Mouse (Mus musculus): ENCODE measurements around the gene Snd1. TPM values are rescaled to one million over a fixed set of nuclear protein-coding genes. Genes with fewer than 3 reads are reported as not detected.

Gene Snd1
- polyA plus RNA-seq, 1 experiment from 2014 or later: 113 TPM

DNA sequence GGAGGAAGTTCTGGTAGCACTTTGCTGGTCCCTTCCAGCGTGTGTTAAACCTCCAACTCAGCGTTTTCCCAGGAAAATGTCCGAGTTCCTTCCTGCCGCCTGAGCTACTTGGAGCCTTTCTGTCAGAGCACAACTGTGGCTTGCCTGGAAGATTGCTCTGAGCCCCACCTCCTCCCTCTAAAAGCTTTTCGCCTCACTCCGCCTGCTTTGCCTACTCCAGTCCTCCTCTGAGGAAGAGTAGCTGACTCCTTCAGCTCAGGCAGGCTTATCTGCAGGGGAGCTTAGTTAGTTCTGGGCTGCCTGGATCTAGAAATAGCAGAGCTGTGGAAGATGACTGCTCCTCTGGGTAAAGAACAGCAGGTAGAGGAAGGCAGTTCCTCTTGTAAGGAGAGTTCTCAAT is 80.1 kb downstream of the Snd1 start:
- 72% methylated on average over 6 of the region's 6 CpGs for WGBS
- ATAC-seq (ENCODE audit: low FRiP score): no peak
- Histone ChIP-seq H3K27ac (no peak overlapping the region), H3K4me3 (no peak overlapping the region), H3K4me2 (replicated peaks) (no peak overlapping the region), H3K27me3 (no peaks in the 10 kb centered on the region), H3K36me3 (no peaks in the 10 kb centered on the region), H3K9me3 (replicated peaks) (no peaks in the 10 kb centered on the region), H3K4me1 (peaks cover 12% of the 10 kb centered on the region), H3K9ac (no peak overlapping the region)

GRCm38 (mm10) chr6:28555428-28555827 is 80.5 kb downstream of the Snd1 start:
- peaks cover 12% of the 10 kb centered on the region for H3K4me1 ChIP-seq
- WGBS: 90% methylated on average over 7 of the region's 7 CpGs
- H3K27ac ChIP-seq: no peak overlapping the region
- H3K4me2 ChIP-seq (replicated peaks): no peak overlapping the region
- no peaks in the 10 kb centered on the region for H3K36me3 ChIP-seq
- H3K9me3 ChIP-seq (replicated peaks): no peaks in the 10 kb centered on the region
- H3K9ac ChIP-seq: no peak overlapping the region
- H3K4me3 ChIP-seq: no peak overlapping the region
- H3K27me3 ChIP-seq: no peaks in the 10 kb centered on the region
- ATAC-seq (ENCODE audit: low FRiP score): no peak

- no peak for ATAC-seq (ENCODE audit: low FRiP score)
- H3K9ac ChIP-seq: no peak overlapping the region
- H3K4me2 ChIP-seq (replicated peaks): no peak overlapping the region
- H3K4me3 ChIP-seq: no peak overlapping the region
- no peaks in the 10 kb centered on the region for H3K36me3 ChIP-seq
- peaks cover 10% of the 10 kb centered on the region for H3K4me1 ChIP-seq
- no peaks in the 10 kb centered on the region for H3K27me3 ChIP-seq
- 54% methylated on average over 6 of the region's 6 CpGs for WGBS
- no peak overlapping the region for H3K27ac ChIP-seq
- H3K9me3 ChIP-seq (replicated peaks): no peaks in the 10 kb centered on the region
Observed at GRCm38 (mm10) chr6:28557728-28558127, 82.8 kb downstream of the Snd1 start.

GRCm38 (mm10) chr6:28559419-28559818 is 84.5 kb downstream of the Snd1 start:
- H3K27ac ChIP-seq: no peak overlapping the region
- no peak overlapping the region for H3K4me3 ChIP-seq
- no peak overlapping the region for H3K9ac ChIP-seq
- no peak overlapping the region for H3K4me2 ChIP-seq (replicated peaks)
- no peaks in the 10 kb centered on the region for H3K36me3 ChIP-seq
- H3K9me3 ChIP-seq (replicated peaks): no peaks in the 10 kb centered on the region
- no peaks in the 10 kb centered on the region for H3K27me3 ChIP-seq
- peaks cover 8% of the 10 kb centered on the region for H3K4me1 ChIP-seq
- no peak for ATAC-seq (ENCODE audit: low FRiP score)
- 95% methylated on average over 2 of the region's 2 CpGs for WGBS

GRCm38 (mm10) chr6:28561291-28561995 is 86.5 kb downstream of the Snd1 start:
- no peak overlapping the region for H3K4me3 ChIP-seq
- no peaks in the 10 kb centered on the region for H3K9me3 ChIP-seq (replicated peaks)
- H3K4me2 ChIP-seq (replicated peaks): no peak overlapping the region
- H3K36me3 ChIP-seq: no peaks in the 10 kb centered on the region
- H3K9ac ChIP-seq: no peak overlapping the region
- H3K27me3 ChIP-seq: no peaks in the 10 kb centered on the region
- H3K27ac ChIP-seq: no peak overlapping the region
- H3K4me1 ChIP-seq: peaks cover 8% of the 10 kb centered on the region
- 93% methylated on average over 5 of the region's 5 CpGs for WGBS
- ATAC-seq (ENCODE audit: low FRiP score): no peak

DNA sequence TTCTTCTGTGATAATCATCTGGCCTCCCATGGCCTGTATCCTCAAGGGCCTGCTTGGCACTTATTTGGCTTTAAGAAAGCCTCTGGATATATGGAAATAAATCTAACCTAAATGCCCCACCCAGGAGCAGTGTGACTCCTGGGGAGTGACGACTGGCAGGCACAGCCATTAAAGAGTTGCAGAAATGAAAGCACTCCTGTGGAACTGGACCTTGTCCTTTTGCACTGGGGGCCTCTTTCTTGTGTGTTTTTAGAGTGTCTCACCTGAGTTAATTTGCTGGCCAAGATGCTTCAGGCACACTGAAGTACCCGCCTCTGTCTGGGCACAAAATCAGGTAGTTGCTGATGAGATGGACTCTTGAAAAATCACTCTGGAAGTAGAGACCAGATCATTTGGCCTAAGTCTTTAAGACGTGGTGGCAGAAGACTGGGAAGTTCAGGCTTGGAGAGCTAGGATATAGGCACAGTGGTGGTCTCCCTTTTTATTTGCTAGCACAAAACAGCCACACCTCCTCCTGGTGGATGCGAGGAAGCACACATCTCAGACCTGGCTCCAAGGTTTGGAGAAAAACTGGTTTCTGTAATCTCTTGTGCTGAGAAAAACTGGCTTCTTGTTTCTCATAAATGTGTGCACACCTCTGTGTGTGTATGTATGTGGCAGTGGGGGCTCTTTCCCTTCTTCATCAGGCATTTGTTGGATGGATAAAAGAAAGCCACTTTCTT is 87.5 kb downstream of the Snd1 start:
- H3K4me2 ChIP-seq (replicated peaks): no peak overlapping the region
- H3K27me3 ChIP-seq: no peaks in the 10 kb centered on the region
- no peak overlapping the region for H3K27ac ChIP-seq
- 84% methylated on average over 4 of the region's 4 CpGs for WGBS
- no peaks in the 10 kb centered on the region for H3K9me3 ChIP-seq (replicated peaks)
- no peak overlapping the region for H3K4me3 ChIP-seq
- no peaks in the 10 kb centered on the region for H3K36me3 ChIP-seq
- peaks cover 3% of the 10 kb centered on the region for H3K4me1 ChIP-seq
- H3K9ac ChIP-seq: no peak overlapping the region
- no peak for ATAC-seq (ENCODE audit: low FRiP score)

DNA sequence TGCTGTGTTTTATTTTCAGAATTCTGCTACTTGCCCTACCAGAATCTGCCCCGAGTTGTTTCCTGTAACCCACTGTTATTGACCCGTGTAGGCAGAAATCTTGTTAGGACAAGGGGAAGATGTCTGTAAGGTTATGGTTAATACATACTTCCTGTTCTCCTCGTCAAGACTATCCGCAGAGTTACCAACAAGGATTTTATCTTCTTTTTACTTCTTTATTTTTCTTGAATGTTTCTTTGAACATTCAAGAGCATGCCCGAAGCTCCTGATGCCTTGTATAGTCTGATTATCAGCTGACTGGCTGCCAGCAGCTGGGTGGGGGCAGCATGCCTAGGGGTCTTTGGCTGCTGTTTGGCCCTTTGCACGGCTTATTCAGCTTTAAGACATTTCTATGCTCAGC is 93.0 kb downstream of the Snd1 start:
- Histone ChIP-seq H3K27ac (no peak overlapping the region), H3K4me2 (replicated peaks) (no peak overlapping the region), H3K9me3 (replicated peaks) (no peaks in the 10 kb centered on the region), H3K27me3 (no peaks in the 10 kb centered on the region), H3K9ac (no peak overlapping the region), H3K4me1 (peaks cover 12% of the 10 kb centered on the region), H3K4me3 (no peak overlapping the region), H3K36me3 (no peaks in the 10 kb centered on the region)
- 82% methylated on average over 6 of the region's 6 CpGs for WGBS
- ATAC-seq (ENCODE audit: low FRiP score): no peak

DNA sequence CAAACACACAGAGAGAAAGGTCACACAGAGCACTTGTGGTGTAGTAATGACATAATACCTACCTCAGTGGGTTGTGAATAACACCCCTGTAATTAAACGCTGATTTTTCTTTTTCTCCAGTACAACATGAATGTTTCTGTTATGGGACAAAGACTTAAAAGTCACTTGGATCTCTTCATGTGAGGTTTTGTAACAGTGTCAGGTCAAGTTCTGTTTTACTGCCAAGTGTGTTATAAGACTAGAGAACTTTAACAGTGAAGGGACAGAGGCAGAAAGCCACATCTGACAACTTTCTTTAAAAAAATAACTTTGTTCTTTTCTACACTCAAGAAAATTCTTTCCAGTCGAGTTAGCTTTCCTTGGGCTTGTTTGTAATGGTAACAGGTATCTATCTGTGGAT is 97.0 kb downstream of the Snd1 start:
- WGBS: 88% methylated on average over 2 of the region's 2 CpGs
- Histone ChIP-seq H3K4me3 (no peak overlapping the region), H3K9ac (no peak overlapping the region), H3K27ac (no peak overlapping the region), H3K36me3 (no peaks in the 10 kb centered on the region), H3K4me1 (peaks cover 31% of the 10 kb centered on the region), H3K9me3 (replicated peaks) (no peaks in the 10 kb centered on the region), H3K4me2 (replicated peaks) (no peak overlapping the region), H3K27me3 (no peaks in the 10 kb centered on the region)
- no peak for ATAC-seq (ENCODE audit: low FRiP score)

DNA sequence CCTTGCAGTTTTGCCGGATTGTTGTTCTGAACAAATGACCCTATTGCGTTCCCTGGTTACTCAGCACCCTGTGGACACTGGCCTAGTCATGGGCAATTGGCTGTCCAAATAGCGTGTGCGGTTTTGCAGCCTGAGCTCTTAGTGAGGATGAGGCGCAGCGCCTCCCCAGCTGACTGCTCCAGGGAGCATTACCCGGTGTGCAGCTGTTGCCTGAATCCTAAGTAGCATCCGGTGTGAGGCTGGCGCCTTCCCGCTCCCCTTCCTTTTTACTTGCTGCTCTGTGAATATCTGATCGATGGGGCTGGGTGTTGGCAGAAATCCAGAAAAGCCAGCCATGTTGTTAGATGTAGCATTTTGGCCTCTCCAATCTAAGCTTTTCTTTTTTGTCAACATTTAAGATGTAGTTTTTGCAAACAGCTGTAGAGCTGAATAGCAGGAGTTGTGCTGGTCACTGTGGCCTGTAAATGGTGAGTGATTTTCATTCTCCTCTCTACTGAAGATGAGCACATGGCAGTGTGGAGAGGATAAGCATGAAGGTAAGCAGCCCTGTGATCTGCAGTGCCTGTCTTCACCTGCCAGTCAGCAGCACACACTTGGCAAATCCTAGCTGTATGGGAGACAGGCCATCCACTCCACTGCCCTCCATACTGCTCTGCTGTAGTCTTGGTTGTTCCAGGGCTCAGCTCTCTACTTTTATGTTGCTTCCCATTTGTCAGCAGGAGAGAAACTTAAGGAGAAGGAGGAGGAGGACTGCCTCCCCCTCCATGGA is 98.2 kb downstream of the Snd1 start:
- H3K9ac ChIP-seq: no peak overlapping the region
- no peak overlapping the region for H3K4me2 ChIP-seq (replicated peaks)
- ATAC-seq (ENCODE audit: low FRiP score): peak; percentile 91

DNA sequence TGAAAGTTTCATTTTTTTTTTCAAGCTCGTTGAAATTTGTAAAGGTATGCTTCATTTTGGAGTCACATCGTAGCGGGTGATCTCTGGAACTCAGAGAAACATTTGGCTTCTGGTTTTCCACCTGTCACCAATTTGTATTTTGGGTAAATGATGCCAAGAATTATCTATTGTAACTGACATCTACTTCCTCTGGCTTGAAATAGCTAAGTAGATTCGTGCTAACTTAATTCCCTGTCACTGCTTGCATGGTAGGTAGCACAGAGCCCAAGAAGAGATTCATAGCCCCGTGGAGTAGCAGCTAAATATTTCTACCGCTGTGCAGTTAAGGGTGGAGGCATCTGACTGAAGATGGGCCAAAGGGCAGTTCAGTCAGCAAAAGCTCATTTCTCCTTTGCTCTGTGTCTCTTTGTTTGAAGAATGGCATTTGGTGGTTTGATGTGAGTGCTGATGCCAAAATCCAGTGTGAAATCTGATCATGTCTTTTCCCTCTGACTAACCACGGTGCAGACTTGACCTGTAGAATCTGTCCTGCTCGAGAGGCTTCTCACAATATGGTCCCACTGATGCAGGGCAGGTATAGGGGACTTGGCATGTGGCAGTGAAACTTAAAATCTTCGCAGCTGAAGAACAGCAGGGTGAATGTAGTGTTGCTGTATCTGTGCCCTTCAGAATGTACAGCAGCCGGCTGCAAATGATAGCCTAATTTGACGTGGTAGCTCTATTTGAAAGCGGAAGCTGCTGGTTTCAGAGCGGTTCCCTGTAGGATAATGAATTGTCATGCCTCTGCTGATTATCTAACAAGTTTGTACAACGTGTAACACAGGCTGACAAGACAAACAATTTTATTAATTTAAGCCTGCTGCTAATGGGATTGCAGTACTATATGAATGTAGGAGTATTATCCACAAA is 101.7 kb downstream of the Snd1 start:
- peaks cover 29% of the 10 kb centered on the region for H3K4me1 ChIP-seq
- no peak for ATAC-seq (ENCODE audit: low FRiP score)
- H3K36me3 ChIP-seq: no peaks in the 10 kb centered on the region
- H3K27ac ChIP-seq: no peak overlapping the region
- no peak overlapping the region for H3K9ac ChIP-seq
- 60% methylated on average over 14 of the region's 14 CpGs for WGBS
- H3K4me2 ChIP-seq (replicated peaks): no peak overlapping the region
- no peaks in the 10 kb centered on the region for H3K9me3 ChIP-seq (replicated peaks)
- H3K4me3 ChIP-seq: no peak overlapping the region
- H3K27me3 ChIP-seq: no peaks in the 10 kb centered on the region

More for the DNA sequence above, 98.2 kb downstream of the Snd1 start:
- Histone ChIP-seq H3K4me1 (peaks cover 30% of the 10 kb centered on the region), H3K9me3 (replicated peaks) (no peaks in the 10 kb centered on the region), H3K4me3 (no peak overlapping the region), H3K36me3 (no peaks in the 10 kb centered on the region), H3K27me3 (no peaks in the 10 kb centered on the region), H3K27ac (peak overlapping the region; percentile 75)
- WGBS: 20% methylated on average over 11 of the region's 11 CpGs

- ATAC-seq (ENCODE audit: low FRiP score): no peak
- Histone ChIP-seq H3K27ac (no peak overlapping the region), H3K36me3 (no peaks in the 10 kb centered on the region), H3K9me3 (replicated peaks) (no peaks in the 10 kb centered on the region), H3K4me1 (no peaks in the 10 kb centered on the region), H3K4me2 (replicated peaks) (no peak overlapping the region), H3K27me3 (no peaks in the 10 kb centered on the region), H3K4me3 (no peak overlapping the region), H3K9ac (no peak overlapping the region)
- WGBS: 95% methylated on average over 3 of the region's 3 CpGs
Observed at GRCm38 (mm10) chr6:28582847-28583246, 107.9 kb downstream of the Snd1 start.

- 89% methylated on average over 2 of the region's 2 CpGs for WGBS
- no peak overlapping the region for H3K4me3 ChIP-seq
- no peak for ATAC-seq (ENCODE audit: low FRiP score)
- no peaks in the 10 kb centered on the region for H3K9me3 ChIP-seq (replicated peaks)
- H3K36me3 ChIP-seq: no peaks in the 10 kb centered on the region
- no peaks in the 10 kb centered on the region for H3K4me1 ChIP-seq
- no peaks in the 10 kb centered on the region for H3K27me3 ChIP-seq
- no peak overlapping the region for H3K4me2 ChIP-seq (replicated peaks)
- H3K9ac ChIP-seq: no peak overlapping the region
- H3K27ac ChIP-seq: no peak overlapping the region
Observed at GRCm38 (mm10) chr6:28583399-28583798, 108.5 kb downstream of the Snd1 start.
